Mouse (Mus musculus) 3T3-L1 (cell line): Measurements from ENCODE around the gene Larp6.

Source experiments
- DNase-seq: peaks from one replicate; pipeline ENCODE4 v3.0.0-alpha.2; 2015; ENCODE audit warnings: low read depth, low spot score

The Larp6 gene

GRCm38 (mm10) chr9:60759436-60760007, 46.7 kb downstream of the Larp6 start:
- DNase-seq, result peak; percentile 34

GRCm38 (mm10) chr9:60765181-60765580, 52.4 kb downstream of the Larp6 start:
- peak; percentile 13 for DNase-seq

- DNase-seq, result no peak
These were observed 55.6 kb downstream of the Larp6 start for GRCm38 (mm10) chr9:60768393-60768792.

DNA sequence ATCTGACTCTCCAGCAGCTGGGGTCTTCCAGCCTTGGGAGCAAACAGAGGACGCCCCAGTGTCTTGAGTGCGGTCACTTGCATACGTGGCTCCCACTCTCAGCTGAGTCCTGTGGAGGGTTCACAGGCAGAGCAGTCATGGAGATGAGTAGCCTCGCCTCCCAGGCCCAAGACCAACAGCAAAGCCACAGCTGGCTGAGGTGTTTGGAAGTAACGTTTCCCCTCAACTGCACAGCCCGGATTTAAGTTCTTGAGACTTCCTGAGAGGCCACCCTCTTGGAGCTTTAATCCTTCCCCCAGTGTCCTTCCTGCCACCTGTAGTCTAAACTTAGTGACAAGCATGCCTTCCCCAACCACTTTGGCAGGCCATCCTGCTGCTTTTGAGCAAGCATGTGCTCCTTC, 56.9 kb downstream of the Larp6 start:
- no peak for DNase-seq

- no peak for DNase-seq
These were observed 60.9 kb downstream of the Larp6 start for GRCm38 (mm10) chr9:60773713-60774112.

- peak; percentile 16 for DNase-seq
These were observed 64.1 kb downstream of the Larp6 start for GRCm38 (mm10) chr9:60776899-60777298.

GRCm38 (mm10) chr9:60782057-60782789, 69.4 kb downstream of the Larp6 start:
- peak; percentile 56 for DNase-seq

DNA sequence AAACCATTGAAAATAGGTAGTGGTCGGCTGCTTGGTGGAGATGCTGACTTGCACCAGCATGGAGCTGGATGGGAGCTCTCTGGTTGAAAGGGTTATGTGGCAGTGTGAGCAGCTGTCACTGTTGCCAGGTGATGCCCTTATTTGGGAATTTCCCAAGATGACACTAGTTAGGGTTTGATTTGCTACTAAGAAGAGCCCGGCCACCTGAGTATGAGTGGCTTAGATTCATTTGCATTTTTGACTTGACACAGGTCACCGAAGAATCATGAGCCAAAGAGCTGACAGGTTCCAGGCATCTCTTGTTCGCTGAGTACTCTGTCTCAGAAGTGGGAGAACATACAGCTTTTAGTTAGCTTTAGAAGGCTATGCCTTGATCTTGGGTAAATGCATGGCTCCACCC, 72.3 kb downstream of the Larp6 start:
- no peak for DNase-seq

GRCm38 (mm10) chr9:60787517-60788110, 74.8 kb downstream of the Larp6 start:
- DNase-seq, result no peak
